Mouse (Mus musculus): Measurements from ENCODE around the gene Avil. TPM values are rescaled to one million over a fixed set of nuclear protein-coding genes. Genes with fewer than 3 reads are reported as not detected.

Avil gene
- total and polyA plus RNA-seq, 2 experiments from 2014 or later, result 0.52 to 0.98 TPM

DNA sequence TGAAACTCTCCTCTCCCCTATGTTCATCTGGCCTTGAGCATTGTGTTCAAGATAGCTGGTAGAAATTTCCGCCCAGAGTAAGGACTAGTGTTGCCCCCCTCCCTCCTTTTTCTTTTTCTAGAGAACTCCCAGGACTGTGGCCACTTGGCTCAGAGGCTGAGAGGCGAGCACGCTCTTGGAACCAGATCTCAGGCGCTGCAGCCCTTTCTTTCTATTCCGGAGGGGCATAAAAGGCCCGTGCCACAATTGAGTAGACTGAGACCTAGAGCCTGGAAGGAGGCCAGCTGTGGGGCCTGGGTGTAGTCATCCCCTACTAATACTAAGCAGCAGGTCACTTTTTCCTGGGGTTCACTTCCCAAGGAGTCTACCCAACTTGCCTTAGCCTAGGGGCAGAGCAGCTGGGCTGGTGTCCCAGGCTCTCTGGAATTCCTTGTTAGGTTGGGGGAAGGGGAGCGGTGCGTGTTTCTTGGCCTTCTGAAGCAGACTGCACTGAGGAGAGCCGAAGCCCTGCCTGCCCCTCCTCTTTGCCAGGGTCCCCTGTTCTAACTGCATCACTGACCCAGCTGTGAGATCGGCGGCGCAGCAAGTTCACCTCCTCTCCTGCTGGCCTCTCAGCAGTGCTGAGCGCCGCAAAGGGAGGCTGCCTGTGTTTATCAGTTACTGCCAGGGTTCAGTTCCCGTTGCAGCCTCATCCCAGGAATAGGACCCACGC lies 20.1 kb upstream of the Avil start:
- no peak for TF ChIP-seq CTCF (IDR thresholded peaks at IDR 0.05; ENCODE audit: low read depth)
- Histone ChIP-seq H3K4me1 (ENCODE audit: insufficient read depth, low read length) (peaks cover 46% of the 10 kb centered on the region), H3K27ac (peak overlapping the region; percentile 99), H3K36me3 (ENCODE audit: insufficient read depth, low read length) (no peaks in the 10 kb centered on the region), H3K4me3 (ENCODE audit: low read length) (peak overlapping the region; percentile 98), H3K9ac (replicated peaks; ENCODE audit: low read length) (peak overlapping the region; percentile 96), H3K9me3 (ENCODE audit: low read length) (no peaks in the 10 kb centered on the region), H3K4me2 (ENCODE audit: low read depth, low read length) (peak overlapping the region; percentile 91), H3K27me3 (ENCODE audit: insufficient read depth, low read length) (no peaks in the 10 kb centered on the region)
- DNase-seq (ENCODE audit: low spot score) (peak; percentile 76), ATAC-seq (peak; percentile 16)
- 1% methylated on average over 16 of the region's 16 CpGs for WGBS

DNA sequence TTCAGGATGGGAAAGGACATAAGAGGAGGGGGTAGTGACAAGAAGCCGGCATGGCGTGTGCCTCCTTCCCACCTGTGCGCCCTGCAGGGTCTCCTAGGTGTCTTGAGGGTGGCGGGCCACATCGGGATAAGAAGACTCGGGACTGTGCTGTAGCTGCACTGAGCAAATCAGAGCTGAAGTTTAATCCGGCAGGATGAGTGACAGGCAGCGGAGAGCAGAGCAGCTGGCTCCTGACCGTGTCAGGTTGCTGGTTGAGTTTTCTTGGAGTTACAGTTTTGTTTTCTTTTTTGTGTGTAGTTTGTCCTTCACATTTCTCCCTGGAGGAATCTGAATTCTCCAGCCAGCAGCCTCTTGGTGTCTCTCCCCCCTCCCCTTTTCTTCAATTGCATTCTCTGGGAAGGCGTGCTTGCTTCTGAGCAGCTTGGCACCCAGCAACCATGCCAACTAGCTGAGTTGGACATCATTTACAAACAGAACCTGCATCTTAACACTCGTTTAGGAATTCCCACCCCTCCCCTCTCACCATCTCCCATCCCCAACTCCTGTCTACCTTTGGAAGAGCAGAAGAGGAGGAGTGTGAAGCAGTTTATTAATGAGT lies 19.5 kb upstream of the Avil start:
- ATAC-seq (no peak), DNase-seq (ENCODE audit: low spot score) (peak; percentile 53)
- H3K4me1 ChIP-seq (ENCODE audit: insufficient read depth, low read length), result peaks cover 46% of the 10 kb centered on the region
- H3K9me3 ChIP-seq (ENCODE audit: low read length), result no peaks in the 10 kb centered on the region
- peak overlapping the region; percentile 98 for H3K4me3 ChIP-seq (ENCODE audit: low read length)
- H3K27me3 ChIP-seq (ENCODE audit: insufficient read depth, low read length), result no peaks in the 10 kb centered on the region
- 4% methylated on average over 11 of the region's 11 CpGs for WGBS
- peak overlapping the region; percentile 96 for H3K9ac ChIP-seq (replicated peaks; ENCODE audit: low read length)
- peak overlapping the region; percentile 99; the same call in 1 of the 2 replicates for H3K27ac ChIP-seq
- H3K36me3 ChIP-seq (ENCODE audit: insufficient read depth, low read length), result no peaks in the 10 kb centered on the region
- no peak for TF ChIP-seq CTCF (IDR thresholded peaks at IDR 0.05; ENCODE audit: low read depth)
- H3K4me2 ChIP-seq (ENCODE audit: low read depth, low read length), result peak overlapping the region; percentile 91

DNA sequence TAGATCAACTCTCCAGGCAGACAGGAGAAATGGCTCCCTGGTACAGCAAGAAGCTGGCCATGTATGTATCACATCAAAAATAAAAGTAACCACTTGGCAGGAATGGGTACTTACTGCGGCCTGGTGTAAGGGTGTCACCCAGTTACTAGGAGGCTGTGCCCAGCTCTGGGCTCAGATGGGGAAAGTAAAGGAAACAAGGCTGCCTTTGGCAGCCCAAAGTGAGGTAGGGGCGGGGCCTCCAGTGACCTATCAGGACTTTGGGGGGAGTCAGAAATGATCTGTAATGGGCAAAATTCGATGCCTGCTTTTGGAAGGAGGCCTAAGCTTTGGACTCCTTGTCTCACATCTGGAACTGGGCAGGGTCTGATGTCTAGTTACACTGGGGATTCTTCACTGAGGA lies 18.8 kb upstream of the Avil start:
- DNase-seq (ENCODE audit: low spot score) (no peak), ATAC-seq (no peak)
- no peaks in the 10 kb centered on the region for H3K36me3 ChIP-seq (ENCODE audit: insufficient read depth, low read length)
- peak overlapping the region; percentile 32; the same call in 1 of the 2 replicates for H3K27ac ChIP-seq
- H3K4me2 ChIP-seq (ENCODE audit: low read depth, low read length), result peak overlapping the region; percentile 91
- H3K4me1 ChIP-seq (ENCODE audit: insufficient read depth, low read length), result peaks cover 52% of the 10 kb centered on the region
- TF ChIP-seq CTCF (IDR thresholded peaks at IDR 0.05; ENCODE audit: low read depth), result no peak
- WGBS, result 60% methylated on average over 3 of the region's 3 CpGs
- peak overlapping the region; percentile 98 for H3K4me3 ChIP-seq (ENCODE audit: low read length)
- no peaks in the 10 kb centered on the region for H3K27me3 ChIP-seq (ENCODE audit: insufficient read depth, low read length)
- no peaks in the 10 kb centered on the region for H3K9me3 ChIP-seq (ENCODE audit: low read length)
- no peak overlapping the region; the same call in 1 of the 2 replicates for H3K9ac ChIP-seq (replicated peaks; ENCODE audit: low read length)

- no peak for TF ChIP-seq CTCF (IDR thresholded peaks at IDR 0.05; ENCODE audit: low read depth)
- Histone ChIP-seq H3K4me2 (ENCODE audit: low read depth, low read length) (peak overlapping the region; percentile 91), H3K9ac (replicated peaks; ENCODE audit: low read length) (no peak overlapping the region), H3K4me3 (ENCODE audit: low read length) (no peak overlapping the region), H3K36me3 (ENCODE audit: insufficient read depth, low read length) (no peaks in the 10 kb centered on the region), H3K27me3 (ENCODE audit: insufficient read depth, low read length) (no peaks in the 10 kb centered on the region), H3K27ac (0 out of 2 replicates have a peak overlapping the region, but pooled peaks have one; percentile 48), H3K9me3 (ENCODE audit: low read length) (no peaks in the 10 kb centered on the region), H3K4me1 (ENCODE audit: insufficient read depth, low read length) (peaks cover 62% of the 10 kb centered on the region)
- WGBS, result 45% methylated on average over 14 of the region's 14 CpGs
- no peak for DNase-seq (ENCODE audit: low spot score)
- no peak for ATAC-seq
These were observed 17.2 kb upstream of the Avil start for GRCm38 (mm10) chr10:126983193-126983725.

DNA sequence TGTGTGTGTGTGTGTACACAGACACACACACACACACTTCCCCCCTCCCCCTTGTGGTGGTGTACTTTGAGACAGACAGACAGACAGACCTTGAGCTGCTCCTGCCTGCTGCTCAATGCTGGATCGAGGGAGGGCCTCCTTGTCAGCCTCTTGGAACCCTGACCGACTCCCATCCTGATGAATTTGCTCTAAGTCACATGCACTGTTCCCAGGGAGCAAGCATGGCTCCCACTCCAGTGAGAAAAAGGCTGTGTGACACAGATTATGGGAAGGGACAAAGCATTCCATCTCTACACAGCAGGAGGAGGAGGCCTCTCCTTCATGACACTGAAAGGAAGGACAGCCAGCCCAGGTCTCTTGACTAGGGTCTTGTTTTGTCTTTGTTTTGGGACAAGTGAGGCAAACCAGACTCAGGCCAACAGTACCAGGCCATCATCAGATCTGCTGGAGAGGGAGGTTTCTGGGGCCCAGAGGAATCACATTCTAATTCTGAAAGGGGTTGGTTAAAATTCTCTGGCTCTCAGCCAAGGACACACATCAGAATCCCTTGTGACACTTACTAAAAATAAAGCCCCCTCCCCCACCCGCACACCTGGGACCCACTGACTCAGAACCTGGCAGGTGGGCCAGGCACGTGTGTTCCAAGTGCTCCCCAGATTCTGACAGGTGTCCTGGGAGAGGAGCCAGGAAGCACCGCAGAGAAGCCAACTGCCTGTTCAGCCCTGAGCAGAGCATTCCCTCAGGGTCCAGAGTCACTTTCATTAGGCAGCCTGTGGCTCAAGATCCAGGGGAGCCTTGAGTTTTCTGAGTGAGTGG lies 16.1 kb upstream of the Avil start:
- Histone ChIP-seq H3K9ac (replicated peaks; ENCODE audit: low read length) (0 out of 2 replicates have a peak overlapping the region, but pooled peaks have one; percentile 22), H3K4me2 (ENCODE audit: low read depth, low read length) (peak overlapping the region; percentile 91), H3K27ac (peak overlapping the region; percentile 48; the same call in 1 of the 2 replicates), H3K27me3 (ENCODE audit: insufficient read depth, low read length) (no peaks in the 10 kb centered on the region), H3K9me3 (ENCODE audit: low read length) (no peaks in the 10 kb centered on the region), H3K36me3 (ENCODE audit: insufficient read depth, low read length) (no peaks in the 10 kb centered on the region), H3K4me1 (ENCODE audit: insufficient read depth, low read length) (peaks cover 62% of the 10 kb centered on the region), H3K4me3 (ENCODE audit: low read length) (no peak overlapping the region)
- no peak for TF ChIP-seq CTCF (IDR thresholded peaks at IDR 0.05; ENCODE audit: low read depth)
- 19% methylated on average over 5 of the region's 5 CpGs for WGBS
- ATAC-seq (no peak), DNase-seq (ENCODE audit: low spot score) (peak; percentile 58)

DNA sequence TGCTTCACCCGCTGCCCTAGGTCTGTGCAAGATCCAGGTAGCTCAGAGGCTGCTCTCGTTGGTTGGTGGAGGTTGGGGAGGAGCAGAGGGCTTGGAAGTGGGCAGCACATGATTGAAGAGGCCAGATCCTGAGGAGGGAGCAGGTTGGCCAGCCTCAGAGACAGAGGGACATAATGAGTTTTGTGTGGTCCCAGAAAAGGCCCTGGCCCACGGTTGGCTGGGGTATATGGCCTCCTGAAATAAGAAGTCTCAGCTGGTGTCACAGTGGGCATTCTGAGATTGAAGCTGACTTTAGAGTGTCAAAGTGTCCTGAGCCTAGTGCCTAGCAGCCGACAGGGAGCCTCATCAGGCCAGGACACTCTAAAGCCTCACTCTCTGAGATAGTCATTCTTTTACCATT lies 15.4 kb upstream of the Avil start:
- no peaks in the 10 kb centered on the region for H3K9me3 ChIP-seq (ENCODE audit: low read length)
- H3K4me2 ChIP-seq (ENCODE audit: low read depth, low read length), result 0 out of 2 replicates have a peak overlapping the region, but pooled peaks have one; percentile 91
- no peaks in the 10 kb centered on the region for H3K27me3 ChIP-seq (ENCODE audit: insufficient read depth, low read length)
- DNase-seq (ENCODE audit: low spot score) (no peak), ATAC-seq (no peak)
- H3K4me3 ChIP-seq (ENCODE audit: low read length), result no peak overlapping the region
- H3K4me1 ChIP-seq (ENCODE audit: insufficient read depth, low read length), result peaks cover 62% of the 10 kb centered on the region
- no peak overlapping the region for H3K9ac ChIP-seq (replicated peaks; ENCODE audit: low read length)
- H3K36me3 ChIP-seq (ENCODE audit: insufficient read depth, low read length), result no peaks in the 10 kb centered on the region
- TF ChIP-seq CTCF (IDR thresholded peaks at IDR 0.05; ENCODE audit: low read depth), result no peak
- peak overlapping the region; percentile 48; the same call in 1 of the 2 replicates for H3K27ac ChIP-seq
- WGBS, result 64% methylated on average over 4 of the region's 4 CpGs

Data from hindbrain, postnatal 0 days (tissue).